Mouse (Mus musculus): ENCODE data around the gene Gnat1. TPM values are rescaled to one million over a fixed set of nuclear protein-coding genes. Genes with fewer than 3 reads are reported as not detected.

The Gnat1 gene
- under 1 TPM in 1 of 2 experiments, not detected in 1; 0.60 TPM for total RNA-seq (2021)
- long read RNA-seq, experiment 1, result 0 reads
- long read RNA-seq, experiment 2, result 0 reads

DNA sequence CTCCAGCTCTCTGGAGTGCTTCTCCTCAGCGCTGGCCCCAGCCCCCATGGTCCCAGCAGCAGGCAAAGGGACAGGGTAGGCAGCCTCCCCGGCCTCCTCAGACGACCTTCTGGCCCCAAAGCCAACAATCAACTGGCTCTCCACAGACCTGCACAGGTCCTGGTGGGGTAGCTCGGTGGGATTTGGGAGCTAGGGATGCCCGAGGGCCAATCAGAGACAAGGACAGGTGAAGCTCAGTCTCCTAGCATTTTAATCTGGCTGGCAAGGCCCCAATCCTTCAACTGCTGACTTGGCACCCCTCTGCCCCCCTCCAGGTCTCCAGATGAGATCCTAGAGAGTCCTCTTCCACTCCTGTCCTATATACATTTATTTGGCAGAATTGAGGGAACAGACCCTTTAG lies at the start of gene Gnat1:
TSS of gene Gnat1 (minus strand) at position 212 of the 400 bp plus-strand sequence.
- DNase-seq (ENCODE audit: low spot score in 2 of 2), result no peak

DNA sequence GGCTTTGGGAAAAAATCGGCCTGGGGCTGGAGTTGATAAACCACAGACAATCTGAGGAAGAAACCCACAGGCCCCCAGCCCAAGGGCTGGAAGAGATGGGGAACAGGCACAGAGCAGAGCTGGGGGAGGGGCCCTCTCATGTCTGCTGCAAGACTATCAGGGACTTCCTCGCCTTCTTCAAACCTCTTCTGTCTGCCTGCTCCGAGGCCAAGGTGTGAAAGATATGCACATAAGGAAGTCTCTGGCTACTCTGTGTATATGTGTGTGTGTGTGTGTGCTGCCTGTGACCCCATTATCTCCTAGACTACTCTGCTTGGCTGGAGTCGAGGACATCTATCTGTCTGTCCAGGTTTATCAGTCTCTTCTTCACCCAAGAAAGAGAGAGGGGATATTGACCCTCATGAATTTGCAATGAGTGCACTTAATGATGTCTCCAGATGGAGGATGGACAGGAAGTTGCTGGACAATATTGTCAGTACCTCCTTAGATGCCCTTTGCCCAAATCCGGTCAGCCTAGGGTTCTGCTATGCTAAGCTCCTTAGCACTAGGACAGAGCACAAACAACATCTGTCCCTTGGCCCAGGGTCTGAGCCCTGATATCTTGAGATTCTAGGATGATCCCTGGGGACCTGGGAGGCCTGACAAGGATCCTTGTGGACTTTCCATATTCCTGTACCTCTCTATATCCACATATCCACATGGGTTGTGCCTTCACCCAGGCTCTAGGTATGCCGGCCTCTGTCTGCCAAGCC lies 49.6 kb upstream of the Gnat1 start:
- DNase-seq (ENCODE audit: low spot score in 2 of 2), result no peak

DNA sequence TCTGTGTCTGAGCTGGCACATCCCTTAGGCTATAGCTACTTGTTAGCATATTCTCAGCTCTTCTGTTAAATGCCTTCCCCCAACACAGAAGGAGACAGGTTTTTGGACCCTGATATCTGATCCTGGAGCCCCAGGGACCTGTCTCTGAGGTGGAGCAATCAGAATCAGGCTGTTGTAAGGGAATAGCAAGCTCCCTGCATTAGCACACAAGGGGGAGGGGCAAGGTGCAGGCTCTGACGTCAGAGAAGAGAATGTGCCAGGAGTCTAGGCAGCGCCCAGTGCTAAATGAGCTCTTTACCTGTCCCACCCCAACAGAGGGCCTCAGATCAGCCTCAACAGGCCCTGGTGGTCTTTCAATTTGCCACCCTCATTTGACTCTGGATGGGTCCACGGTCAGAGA lies 47.5 kb upstream of the Gnat1 start:
- no peak for DNase-seq (ENCODE audit: low spot score in 2 of 2)

DNA sequence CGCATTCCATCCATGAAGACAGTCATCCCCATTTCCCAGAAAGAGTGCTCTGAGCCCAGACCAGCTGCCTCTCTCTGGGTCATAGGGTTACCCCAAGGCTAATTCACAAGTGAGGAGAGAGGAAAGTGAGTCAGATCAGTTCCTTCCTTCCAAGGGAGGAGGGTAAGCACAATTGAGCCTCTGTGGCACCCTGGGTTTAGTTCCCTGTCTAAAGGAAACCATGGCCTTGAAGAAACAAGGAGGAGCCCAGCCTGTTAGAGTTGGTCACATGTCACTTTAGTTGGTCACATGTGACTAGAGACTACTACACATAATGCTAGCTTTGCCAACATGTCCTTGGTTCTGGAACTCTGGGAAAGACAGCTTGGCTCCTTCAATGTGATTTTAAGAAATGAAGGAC lies 45.3 kb upstream of the Gnat1 start:
- DNase-seq (ENCODE audit: low spot score in 2 of 2), result no peak

DNA sequence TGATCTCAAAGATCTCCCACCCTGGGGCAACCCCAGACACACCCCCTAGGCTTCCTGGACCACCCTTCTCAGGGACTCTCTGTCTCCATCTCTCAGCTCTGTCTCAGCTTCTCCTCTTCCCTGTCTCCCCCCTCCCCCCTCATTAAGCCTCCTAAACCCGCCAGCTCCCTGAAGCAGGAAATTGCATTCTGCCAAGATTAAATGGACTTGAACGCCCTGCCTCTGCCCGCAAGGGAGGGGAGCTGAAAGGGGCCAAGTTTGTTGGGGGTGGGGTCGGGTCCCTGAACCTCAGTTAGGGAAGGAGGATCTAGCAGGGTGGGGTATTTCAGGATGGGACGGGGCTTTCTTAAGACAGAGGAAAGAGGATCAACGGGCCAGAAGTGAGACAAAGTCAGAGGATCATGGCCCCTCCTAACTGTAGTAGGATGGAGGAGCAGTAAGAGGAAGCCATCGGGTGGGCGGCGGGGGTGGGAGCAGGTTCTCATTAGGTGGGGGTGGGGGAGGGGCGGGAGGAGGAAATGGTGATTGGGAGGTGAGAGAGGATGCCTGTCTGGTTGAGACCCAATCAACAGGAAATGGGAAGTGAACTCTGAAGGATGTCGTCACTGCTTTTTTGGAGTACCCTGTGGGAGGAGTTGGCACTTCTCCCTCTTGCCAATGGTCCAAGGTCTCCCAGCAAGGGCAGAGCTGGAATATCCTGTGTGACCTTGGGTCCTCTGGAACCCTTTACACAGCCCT lies 44.5 kb upstream of the Gnat1 start:
- DNase-seq (ENCODE audit: low spot score in 2 of 2), result no peak

DNA sequence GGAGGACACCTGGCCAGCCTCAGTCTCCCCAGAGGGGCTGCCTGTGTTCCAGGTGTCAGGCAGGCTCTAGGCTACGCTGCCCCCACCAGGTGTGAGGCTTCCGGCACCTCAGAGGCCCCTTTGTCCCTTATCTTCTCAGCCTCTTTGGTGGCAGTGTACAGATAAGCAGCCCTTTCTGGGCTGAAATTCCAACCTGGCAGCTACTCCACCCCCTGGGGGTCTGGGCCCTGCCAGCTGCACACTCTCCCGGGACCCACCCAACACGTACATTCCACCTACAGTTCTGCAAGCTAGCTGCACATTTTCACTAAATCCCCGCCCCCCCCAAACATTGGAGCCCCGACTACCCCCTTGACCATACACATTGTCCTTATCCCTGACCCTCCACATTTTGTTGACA lies 43.8 kb upstream of the Gnat1 start:
- no peak for DNase-seq (ENCODE audit: low spot score in 2 of 2)

DNA sequence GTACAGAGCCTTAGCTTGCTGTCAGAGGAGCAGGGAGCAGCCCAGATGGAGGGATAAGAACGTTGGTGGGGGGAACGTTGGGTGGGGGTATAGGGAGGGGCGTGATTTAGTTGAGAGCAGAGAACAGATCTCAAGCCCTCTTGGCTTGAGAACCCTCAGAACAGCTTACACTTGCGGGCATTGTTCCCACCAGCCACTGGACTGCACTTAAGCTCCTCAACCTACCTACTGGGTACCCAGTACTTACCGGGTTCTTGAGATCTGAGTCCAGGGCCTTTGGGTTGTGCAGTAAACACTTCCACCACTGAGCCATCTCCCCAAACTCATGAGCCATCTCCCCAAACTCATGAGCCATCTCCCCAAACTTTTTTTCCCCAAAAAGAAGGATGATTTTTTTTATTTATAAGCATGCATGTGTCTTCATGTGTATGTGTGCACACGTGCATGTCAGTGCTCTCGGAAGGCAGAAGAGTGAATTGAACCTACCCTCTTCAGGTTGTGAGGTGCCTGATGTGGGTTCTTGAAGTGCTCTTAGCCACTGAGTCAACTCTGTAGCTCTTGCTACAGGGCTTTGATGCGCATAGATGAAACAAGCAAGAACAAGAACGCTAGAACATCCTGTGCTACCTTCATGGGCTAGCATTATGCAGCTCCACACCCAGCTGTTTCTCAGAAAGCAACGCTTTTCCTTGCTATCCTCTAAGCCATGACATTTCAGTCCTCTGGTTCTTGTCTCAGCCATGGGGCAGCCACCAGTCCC lies 39.4 kb upstream of the Gnat1 start:
- DNase-seq (ENCODE audit: low spot score in 2 of 2), result no peak

DNA sequence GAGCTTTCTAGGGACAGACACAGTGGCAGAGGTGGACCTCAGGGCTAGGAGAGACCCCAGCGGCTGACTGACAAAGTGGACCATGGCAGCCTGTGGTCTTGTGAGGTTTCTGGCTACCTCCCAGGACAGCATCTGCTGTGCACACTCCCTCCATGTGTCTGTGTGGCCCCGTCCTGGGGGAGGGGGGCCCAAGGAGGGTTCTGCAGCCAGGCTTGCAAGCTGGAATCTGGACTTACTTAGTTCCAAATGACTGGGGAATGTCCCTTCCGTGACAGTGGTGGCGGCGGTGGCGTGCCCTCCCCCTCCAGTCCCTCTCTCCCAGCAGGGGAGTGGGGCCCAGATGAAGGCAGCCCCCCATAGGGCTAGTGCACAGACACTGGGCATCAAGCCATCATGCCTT lies 37.4 kb upstream of the Gnat1 start:
- no peak for DNase-seq (ENCODE audit: low spot score in 2 of 2)

DNA sequence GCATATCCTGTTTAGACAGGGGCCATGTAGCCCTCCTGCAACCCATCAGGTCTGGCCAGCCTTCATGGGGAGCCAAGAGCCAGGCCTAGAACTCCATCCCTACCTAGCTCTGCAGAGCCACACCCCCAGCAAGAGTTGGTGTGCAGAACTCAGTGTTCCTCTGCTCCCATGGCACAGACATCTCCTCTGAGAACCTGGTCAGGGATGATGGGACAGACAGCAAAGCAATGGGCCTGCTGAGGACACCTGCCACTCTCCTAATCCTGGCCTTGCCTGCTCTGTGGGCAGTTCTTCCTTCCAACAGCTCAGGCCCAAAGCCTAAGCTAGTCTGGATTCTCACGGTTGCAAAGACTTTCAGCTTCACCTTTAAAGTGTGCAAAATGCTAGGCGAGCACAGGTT lies 36.1 kb upstream of the Gnat1 start:
- DNase-seq (ENCODE audit: low spot score in 2 of 2), result no peak

DNA sequence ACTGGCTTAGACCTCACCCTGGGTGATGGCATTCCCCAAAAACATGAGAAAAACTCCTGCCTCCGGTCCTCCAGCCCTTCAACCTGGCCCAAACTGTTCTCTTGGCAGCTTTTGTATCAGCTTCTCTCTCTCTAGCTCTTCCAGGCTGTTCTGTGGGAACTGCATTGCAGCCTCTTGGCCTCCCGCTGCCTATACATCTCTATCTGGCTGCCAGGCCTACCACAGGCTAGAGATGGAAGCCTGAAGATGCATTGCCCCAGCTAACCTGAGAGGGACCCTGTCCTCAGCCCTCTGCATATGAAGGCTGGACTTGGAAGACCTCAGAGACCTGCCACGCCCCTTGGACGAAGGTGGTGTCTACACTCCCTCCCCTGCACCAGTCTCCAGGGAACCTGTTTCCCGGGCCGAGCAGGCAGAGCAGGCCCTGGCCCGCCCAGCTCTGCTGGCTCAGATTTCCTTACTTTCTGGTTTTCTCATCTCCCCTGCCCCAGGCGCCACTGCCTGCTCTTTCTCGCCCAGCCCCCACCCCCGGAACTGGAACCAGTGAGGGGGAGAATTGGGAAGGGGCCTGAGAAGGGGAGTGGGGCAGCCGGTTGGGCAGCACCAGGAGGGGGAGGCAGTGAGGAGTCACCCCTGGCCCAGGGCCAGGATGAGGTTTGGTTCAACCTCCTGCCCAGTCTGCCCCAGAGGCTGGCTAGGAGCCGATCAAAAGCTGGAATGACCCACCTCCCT lies 34.9 kb upstream of the Gnat1 start:
- DNase-seq (ENCODE audit: low spot score in 2 of 2), result no peak

DNA sequence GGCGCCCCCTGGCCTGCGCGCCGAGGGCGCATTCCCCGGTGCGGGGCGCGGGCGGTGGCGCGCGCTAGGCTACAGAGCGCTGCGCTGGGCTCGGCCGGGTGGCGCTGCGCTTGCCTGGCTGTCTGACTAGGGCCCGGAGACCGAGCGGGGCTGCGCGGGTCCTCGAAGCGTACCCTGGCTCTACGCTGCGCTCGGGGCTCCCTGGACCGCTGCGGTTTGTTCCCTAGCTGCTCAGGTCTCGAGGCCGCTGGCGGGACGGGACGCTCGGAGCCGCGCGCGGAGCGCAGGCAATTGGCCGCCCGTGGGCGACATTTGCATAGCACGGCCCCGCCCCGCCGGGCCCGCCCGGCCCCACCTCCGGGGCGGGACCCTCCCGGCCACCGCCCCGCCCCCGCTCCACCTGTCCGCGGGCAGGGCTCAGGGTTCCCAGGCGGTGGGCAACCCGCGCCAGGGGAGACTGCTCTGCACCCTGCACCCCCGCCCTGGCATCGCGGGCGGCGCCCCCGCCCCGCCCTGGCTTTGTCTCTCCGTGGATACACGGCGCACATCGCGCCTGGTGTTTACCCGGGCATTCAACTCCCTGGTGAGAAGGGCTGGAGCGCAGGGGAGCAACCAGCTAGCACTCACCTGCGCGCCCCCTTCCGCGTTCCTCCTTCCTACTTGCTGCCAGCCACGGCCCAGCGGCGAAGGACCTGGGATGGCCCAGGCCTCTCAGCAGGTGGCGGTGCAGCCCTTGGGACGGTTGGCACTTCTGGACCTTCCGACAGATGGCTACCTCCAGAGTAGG lies 30.4 kb upstream of the Gnat1 start, which contains the start of gene Sema3f:
TSS of gene Sema3f (minus strand) at position 779 of the 787 bp plus-strand sequence.
- peak; percentile 28 to 33 for DNase-seq (ENCODE audit: low spot score in 2 of 2)

DNA sequence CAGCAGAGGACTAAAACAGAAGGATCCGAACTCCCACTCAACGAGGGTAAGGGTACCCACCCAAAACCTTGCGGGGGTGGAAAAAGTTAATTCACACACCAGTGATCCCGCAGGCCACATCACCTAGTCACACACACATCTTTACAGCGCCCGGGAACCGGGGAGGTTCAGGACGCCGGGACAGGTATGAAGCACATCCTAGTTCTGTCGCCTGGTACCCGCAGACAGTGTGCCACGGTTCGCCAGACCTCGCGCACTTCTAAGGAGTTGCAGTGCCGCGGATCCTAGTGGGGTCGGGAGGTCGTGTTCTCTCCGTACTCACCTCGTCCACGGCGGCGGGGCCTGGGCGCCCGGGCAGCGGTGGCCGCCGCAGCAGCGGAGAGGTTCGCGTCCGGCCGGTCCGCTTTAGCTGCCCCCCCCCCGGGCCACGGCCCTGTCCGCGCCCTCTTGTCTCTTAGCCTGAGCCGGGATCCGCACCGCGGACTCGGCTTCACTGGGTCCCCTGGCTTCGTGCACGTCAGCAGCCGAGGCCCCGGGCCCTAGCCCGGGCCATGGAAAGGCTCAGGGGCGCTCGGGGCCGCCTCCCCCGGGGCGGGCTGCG lies 29.7 kb upstream of the Gnat1 start:
- no peak for DNase-seq (ENCODE audit: low spot score in 2 of 2)

DNA sequence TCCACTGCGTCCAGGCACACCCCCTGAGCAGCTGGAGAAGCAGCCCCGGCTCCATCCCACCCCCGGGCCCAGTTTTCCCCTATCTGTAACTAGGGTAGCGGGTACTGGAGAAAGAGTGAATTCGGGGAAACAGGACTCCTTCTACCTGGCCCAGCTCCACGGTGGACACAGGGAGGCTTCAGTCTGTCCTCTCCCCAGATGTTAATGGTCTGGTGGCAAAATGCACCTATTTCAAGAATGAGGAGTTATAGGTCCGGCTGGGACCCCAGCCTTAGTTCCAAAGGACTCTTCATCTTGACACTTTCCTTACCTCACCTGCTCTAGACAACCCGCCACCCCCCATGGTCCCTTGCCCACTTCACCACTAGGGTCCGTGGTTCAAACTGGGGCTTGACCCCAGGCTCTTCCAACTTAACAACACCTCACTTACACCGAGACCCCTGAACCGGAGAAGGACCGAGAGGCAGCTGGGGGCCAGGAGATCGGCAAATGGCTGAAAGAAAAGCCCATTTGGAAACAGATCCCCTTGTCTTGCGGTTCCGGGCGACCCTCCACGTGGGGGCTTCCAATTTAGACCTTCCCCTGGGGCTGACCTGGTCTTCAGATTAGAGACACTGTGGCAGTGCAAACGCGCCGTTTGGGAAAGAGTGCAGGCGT lies 29.1 kb upstream of the Gnat1 start:
- DNase-seq (ENCODE audit: low spot score in 2 of 2), result no peak

DNA sequence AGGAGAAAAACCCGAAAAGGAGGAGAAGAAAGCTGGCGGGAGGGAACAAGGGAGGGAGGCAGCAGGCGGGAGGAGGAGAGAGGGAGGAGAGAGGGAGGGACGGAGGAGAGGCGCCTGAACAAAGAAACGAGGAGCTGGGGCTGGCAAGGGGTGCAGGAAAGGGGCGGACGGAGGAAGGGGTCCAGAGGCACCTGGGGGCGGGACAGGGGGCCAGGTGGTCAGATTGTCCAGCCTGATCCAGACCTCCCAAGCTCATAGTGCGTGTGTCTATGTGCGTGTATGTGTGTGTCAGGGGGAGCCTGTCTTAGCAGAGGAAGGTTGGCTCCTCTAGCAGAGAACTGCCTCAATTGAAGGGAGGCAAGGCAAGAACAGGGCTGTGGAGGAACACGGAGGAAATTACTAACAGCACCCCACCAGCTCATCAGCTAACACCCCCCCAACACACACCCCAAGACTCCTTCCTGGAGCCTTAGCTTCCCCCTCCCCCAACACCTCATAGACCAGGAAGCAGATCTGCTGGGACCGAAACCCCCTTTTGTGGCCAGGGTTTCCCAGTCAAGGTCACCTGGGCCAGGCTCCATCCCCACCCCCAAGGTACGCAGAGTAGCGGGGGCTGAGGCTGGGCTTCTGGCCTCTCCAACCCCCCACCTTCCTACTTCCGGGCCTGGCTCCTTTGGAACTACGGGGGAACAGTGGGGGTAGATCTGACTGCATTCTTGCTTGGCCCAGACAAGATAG lies 28.4 kb upstream of the Gnat1 start:
- no peak for DNase-seq (ENCODE audit: low spot score in 2 of 2)

DNA sequence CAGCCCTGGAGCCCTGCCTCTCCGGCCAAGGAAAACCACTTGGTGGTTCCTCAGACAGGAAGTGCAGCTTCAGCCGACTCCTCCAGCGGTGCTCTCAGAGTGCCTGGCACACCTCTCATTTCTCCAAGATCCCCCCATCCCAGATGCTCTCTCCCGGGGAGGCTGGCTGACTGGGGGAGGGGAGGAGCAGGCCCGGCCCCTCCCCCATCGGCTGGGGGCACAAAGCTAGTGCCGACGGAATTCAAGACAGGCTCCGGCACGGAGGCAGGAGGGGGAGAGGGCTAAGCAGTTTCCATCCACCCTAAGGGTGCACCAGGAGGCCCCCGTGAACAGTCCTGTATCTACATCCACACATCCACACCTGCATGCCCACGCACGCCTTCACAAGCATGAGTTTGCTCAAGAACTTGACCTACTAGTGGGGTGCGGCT lies 27.3 kb upstream of the Gnat1 start:
- DNase-seq (ENCODE audit: low spot score in 2 of 2), result no peak

DNA sequence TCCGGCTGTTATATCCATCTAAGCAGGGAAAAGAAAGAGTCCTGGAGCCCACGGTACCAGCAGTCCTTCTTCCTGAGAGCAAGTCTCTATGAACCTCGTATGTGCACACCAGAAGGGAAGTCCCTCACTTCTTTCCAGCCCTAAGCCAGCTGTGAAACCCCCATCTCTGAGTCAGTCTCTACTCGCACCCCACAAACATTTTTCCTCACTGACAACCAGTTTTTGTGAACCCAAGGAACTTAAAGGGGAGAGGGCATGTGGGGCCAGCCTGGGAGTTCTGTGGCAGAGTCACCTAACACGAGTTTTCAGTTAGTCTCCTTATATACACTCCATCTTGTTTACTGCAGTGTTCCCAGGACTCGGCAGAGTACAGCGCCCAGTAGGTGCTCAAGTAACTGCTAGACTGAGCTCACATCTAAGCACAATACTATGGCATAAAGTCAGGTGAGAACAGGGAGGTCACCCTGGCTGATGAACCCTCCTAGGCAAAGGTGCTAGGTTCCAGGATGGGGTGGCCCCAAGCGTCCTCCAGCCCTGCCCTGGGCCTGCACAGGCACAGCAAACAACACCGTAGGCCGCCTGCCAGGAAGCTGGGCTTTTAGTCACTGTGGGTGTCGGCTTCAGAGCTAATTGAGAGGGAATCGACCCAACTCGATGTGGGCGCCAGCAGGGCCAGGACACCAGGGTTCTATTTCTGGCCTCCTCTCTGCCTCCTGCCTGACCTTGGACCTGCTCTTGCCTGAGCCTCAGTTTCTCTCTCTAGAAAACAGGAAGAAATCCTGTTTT lies 24.0 kb upstream of the Gnat1 start:
- peak in 1 of 2 experiments; percentile 36 for DNase-seq (ENCODE audit: low spot score in 2 of 2)

DNA sequence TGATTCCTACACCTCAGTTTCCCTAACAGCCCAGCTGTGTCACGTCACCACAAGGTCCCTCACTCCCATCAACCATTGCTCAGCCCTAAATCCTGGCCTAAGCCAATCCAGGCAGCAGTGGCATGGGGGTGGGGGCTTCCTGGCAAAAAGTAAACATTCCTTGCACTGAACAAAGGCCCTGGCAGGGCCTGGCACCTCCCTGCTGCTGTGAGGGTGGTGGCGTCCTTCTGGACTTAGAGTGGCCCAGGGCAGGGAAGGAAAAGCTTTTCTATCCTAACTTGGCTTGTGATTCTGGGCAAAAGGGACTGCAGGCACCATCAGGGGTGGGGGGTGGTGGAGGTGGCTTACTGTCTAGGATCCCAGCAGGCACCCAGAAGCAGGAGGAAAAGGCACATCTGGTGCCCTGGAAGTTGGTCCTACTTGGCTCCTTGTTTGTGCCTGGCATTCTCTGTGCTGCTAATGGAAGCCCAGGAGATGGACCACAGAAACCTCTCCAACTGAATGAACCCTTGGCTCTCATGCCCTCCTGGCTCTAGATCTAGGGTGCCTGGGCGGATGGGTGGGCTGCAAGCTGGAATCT lies 23.2 kb upstream of the Gnat1 start:
- DNase-seq (ENCODE audit: low spot score in 2 of 2), result no peak
